Mouse (Mus musculus) embryonic facial prominence, embryonic 14.5 days (tissue): Measurements from ENCODE around the gene Slc25a24. TPM values are rescaled to one million over a fixed set of nuclear protein-coding genes. Genes with fewer than 3 reads are reported as not detected.
A peak's percentile ranks its signal among the peaks of the same experiment; 100 is the strongest.

ENCODE experiments used
- ATAC-seq: fragments of 200-750 bp; cut with Nextera tagmentation; 2 replicates; pipeline ENCODE4 v1.8.0; 2017; ENCODE audit warnings: low read depth, moderate number of reproducible peaks, moderate TSS enrichment
- DNase-seq: peaks from one replicate; pipeline ENCODE4 v3.0.0-alpha.2; 2015; ENCODE audit warnings: low spot score
- H3K27ac ChIP-seq: fragments of 300-500 bp; sonication (generic); replicated peaks from 2 replicates; pipeline ENCODE4 v1.5.1; 2014; ENCODE audit warnings: low read depth, mild to moderate bottlenecking, low read length, moderate library complexity
- H3K27me3 ChIP-seq: fragments of 300-500 bp; sonication (generic); replicated peaks from 2 replicates; pipeline ENCODE4 v1.6.1; 2014; ENCODE audit warnings: low read length; ENCODE audit not compliant: control insufficient read depth, insufficient read depth
- H3K36me3 ChIP-seq: fragments of 300-500 bp; sonication (generic); 2 replicates; pipeline ENCODE4 v1.6.1; 2014; ENCODE audit warnings: low read length, mixed read lengths; ENCODE audit not compliant: control insufficient read depth, insufficient read depth
- H3K4me1 ChIP-seq: fragments of 300-500 bp; sonication (generic); 2 replicates; pipeline ENCODE4 v1.6.1; 2014; ENCODE audit warnings: antibody characterized with exemption, low read length; ENCODE audit not compliant: control insufficient read depth, insufficient read depth
- H3K4me2 ChIP-seq: fragments of 300-500 bp; sonication (generic); 2 replicates; pipeline ENCODE4 v1.6.1; 2014; ENCODE audit warnings: low read depth, mild to moderate bottlenecking, low read length, moderate library complexity, mixed read lengths
- H3K4me3 ChIP-seq: fragments of 300-500 bp; sonication (generic); 2 replicates; pipeline ENCODE4 v1.5.1; 2014; ENCODE audit warnings: low read depth, mild to moderate bottlenecking, low read length
- H3K9ac ChIP-seq: fragments of 300-500 bp; sonication (generic); 2 replicates; pipeline ENCODE4 v1.6.1; 2014; ENCODE audit warnings: low read depth, mild to moderate bottlenecking, low read length, moderate library complexity, mixed read lengths
- H3K9me3 ChIP-seq: fragments of 300-500 bp; sonication (generic); 2 replicates; pipeline ENCODE4 v1.6.1; 2016; ENCODE audit warnings: low read length; ENCODE audit not compliant: control insufficient read depth
- WGBS: fragments of 180-500 bp; shearing (Covaris S2); extraction: QIAGEN DNeasy Blood & Tissue Kit; methylation state at CpG from one replicate; pipeline ENCODE4 v1.1.7; 2014; 5-methylcytosine and 5-hydroxymethylcytosine counted together
- polyA plus RNA-seq: library from polyadenylated mRNA; unstranded; fragments of >200 nt; fragmentation: Nextera tagmentation; extraction: Ambion mirVana; gene quantifications from 2 replicates; pipeline ENCODE4 v1.2.1, GENCODE M21; 2014

Gene Slc25a24
- polyA plus RNA-seq, 1 experiment from 2014 or later: 47.1 TPM

GRCm38 (mm10) chr3:109155926-109156669, 33.1 kb downstream of the Slc25a24 start:
- no peak overlapping the region for H3K9ac ChIP-seq
- no peak overlapping the region for H3K4me3 ChIP-seq
- DNase-seq (no peak), ATAC-seq (no peak)
- no peak overlapping the region for H3K27ac ChIP-seq
- H3K27me3 ChIP-seq: no peaks in the 10 kb centered on the region
- peaks cover 10% of the 10 kb centered on the region; the same call in 1 of the 2 replicates for H3K4me1 ChIP-seq
- no peak overlapping the region for H3K4me2 ChIP-seq
- peaks cover 30% of the 10 kb centered on the region for H3K36me3 ChIP-seq
- WGBS: 75% methylated on average over 4 of the region's 4 CpGs
- no peaks in the 10 kb centered on the region for H3K9me3 ChIP-seq

DNA sequence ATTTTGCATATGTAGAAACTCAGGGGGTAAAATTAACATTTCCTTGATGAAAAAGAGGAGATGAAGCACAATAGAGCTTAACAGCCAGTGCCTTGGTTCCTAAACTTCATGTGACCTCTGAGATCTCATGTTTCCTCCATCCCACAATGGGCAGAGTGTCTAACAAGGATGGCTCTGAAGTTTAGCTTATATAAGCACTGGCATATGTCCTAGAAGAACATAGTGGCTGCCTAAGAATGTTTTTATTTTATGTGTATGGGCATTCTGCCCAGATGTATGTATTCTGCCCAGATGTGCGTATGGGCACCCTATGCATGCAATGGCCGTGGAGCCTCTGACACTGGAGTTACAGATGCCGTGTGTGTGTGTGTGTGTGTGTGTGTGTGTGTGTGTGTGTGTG, 34.5 kb downstream of the Slc25a24 start:
- Histone ChIP-seq H3K4me1 (peaks cover 10% of the 10 kb centered on the region; the same call in 1 of the 2 replicates), H3K27me3 (no peaks in the 10 kb centered on the region), H3K4me2 (no peak overlapping the region), H3K4me3 (no peak overlapping the region), H3K27ac (no peak overlapping the region), H3K9ac (no peak overlapping the region), H3K9me3 (no peaks in the 10 kb centered on the region), H3K36me3 (peaks cover 38% of the 10 kb centered on the region)
- ATAC-seq (peak; percentile 65; the same call in 1 of the 2 replicates), DNase-seq (peak; percentile 81)
- 43% methylated on average over 3 of the region's 3 CpGs for WGBS

DNA sequence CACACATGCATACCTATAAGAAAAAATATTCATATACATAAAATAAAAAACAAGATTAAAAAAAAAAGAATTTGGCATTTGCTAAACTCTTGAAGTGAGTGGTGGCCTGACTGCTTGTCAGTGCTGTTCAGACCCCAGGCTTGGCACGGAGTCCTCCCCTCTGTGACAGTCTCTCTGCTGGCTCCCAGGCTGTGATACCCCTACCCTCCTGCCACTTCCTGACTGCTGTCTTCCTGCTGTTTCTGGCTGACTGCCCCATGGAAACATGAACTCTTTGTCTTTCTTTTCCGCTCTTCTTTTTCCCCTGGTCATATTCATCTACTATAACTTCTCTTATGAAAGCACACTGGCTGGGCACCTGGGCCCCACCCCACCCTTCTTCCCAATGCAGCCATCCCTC, 41.1 kb downstream of the Slc25a24 start:
- H3K27ac ChIP-seq: no peak overlapping the region
- 79% methylated on average over 2 of the region's 2 CpGs for WGBS
- ATAC-seq (no peak), DNase-seq (no peak)
- no peaks in the 10 kb centered on the region for H3K4me1 ChIP-seq
- H3K27me3 ChIP-seq: no peaks in the 10 kb centered on the region
- no peak overlapping the region for H3K4me2 ChIP-seq
- H3K9me3 ChIP-seq: no peaks in the 10 kb centered on the region
- no peak overlapping the region for H3K4me3 ChIP-seq
- H3K36me3 ChIP-seq: peaks cover 70% of the 10 kb centered on the region
- H3K9ac ChIP-seq: no peak overlapping the region

DNA sequence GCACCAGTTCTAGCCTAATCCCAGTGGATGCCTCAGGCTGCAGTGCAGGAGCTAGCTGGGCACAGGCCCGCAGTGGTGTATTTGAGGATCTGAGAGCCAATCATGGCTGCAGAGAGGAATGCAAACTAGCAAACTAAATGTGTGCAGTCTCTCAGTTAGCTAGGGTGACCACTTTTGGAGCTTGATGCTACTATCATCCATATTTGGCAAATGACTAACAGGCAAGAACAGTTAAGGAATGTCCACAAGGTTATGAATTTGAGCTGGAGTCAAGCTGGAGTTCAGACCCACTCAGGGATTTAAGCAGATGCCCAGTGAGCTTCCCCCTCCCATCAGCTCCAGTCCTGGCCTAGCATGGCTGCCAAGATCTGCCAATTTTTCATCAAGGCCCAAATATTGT, 41.7 kb downstream of the Slc25a24 start:
- Histone ChIP-seq H3K4me2 (no peak overlapping the region), H3K27ac (no peak overlapping the region), H3K4me3 (no peak overlapping the region), H3K9me3 (no peaks in the 10 kb centered on the region), H3K9ac (no peak overlapping the region), H3K36me3 (peaks cover 65% of the 10 kb centered on the region), H3K4me1 (no peaks in the 10 kb centered on the region), H3K27me3 (no peaks in the 10 kb centered on the region)
- DNase-seq (no peak), ATAC-seq (no peak)
- 63% methylated on average over 1 of the region's 1 CpGs for WGBS

DNA sequence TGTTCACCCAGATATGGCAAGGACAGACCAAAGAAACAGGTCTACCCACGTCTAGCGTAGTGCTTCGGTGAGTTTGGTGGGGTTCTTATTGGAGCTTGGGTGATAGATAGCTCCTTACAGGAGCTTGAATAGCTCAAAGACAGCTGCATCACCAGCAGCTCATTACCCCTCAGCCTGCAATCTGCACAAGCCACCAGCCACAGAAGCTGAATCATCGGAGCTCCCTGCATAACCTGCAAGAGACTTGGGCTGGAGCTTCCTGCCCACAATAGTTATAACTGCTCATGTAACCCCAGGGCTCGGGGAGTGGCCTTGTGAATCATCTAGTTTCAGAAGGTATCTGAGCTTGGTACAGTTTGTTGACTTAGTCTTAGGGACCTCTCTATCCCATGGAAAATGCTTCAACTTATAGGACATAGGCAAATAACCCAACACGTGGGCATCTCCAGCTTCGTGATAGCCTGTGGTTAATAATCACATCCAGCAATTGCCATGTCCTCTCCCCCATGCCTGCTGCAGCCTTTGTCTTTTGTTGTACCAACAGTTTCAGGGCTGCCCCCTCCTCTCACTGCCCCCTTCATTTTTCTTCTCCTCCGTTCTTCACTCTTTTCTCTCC, 42.4 kb downstream of the Slc25a24 start:
- no peaks in the 10 kb centered on the region for H3K9me3 ChIP-seq
- no peak overlapping the region for H3K27ac ChIP-seq
- ATAC-seq (no peak), DNase-seq (no peak)
- H3K4me3 ChIP-seq: no peak overlapping the region
- H3K4me2 ChIP-seq: no peak overlapping the region
- H3K9ac ChIP-seq: no peak overlapping the region
- H3K4me1 ChIP-seq: no peaks in the 10 kb centered on the region
- 93% methylated on average over 8 of the region's 8 CpGs for WGBS
- H3K27me3 ChIP-seq: no peaks in the 10 kb centered on the region
- H3K36me3 ChIP-seq: peaks cover 58% of the 10 kb centered on the region

- 83% methylated on average over 2 of the region's 2 CpGs for WGBS
- Histone ChIP-seq H3K27ac (no peak overlapping the region), H3K4me2 (no peak overlapping the region), H3K27me3 (no peaks in the 10 kb centered on the region), H3K4me3 (no peak overlapping the region), H3K4me1 (no peaks in the 10 kb centered on the region), H3K9me3 (no peaks in the 10 kb centered on the region), H3K9ac (no peak overlapping the region), H3K36me3 (peaks cover 35% of the 10 kb centered on the region)
- ATAC-seq (no peak), DNase-seq (no peak)
Observed at GRCm38 (mm10) chr3:109169121-109169520, 46.2 kb downstream of the Slc25a24 start.

- Histone ChIP-seq H3K4me2 (no peak overlapping the region), H3K36me3 (peaks cover 14% of the 10 kb centered on the region), H3K9ac (no peak overlapping the region), H3K27me3 (no peaks in the 10 kb centered on the region), H3K27ac (no peak overlapping the region), H3K9me3 (no peaks in the 10 kb centered on the region), H3K4me1 (no peaks in the 10 kb centered on the region), H3K4me3 (no peak overlapping the region)
- WGBS: 26% methylated on average over 15 of the region's 15 CpGs
- DNase-seq: peak; percentile 86
- peak; percentile 84 for ATAC-seq
Observed at GRCm38 (mm10) chr3:109171070-109171778, 48.3 kb downstream of the Slc25a24 start.

DNA sequence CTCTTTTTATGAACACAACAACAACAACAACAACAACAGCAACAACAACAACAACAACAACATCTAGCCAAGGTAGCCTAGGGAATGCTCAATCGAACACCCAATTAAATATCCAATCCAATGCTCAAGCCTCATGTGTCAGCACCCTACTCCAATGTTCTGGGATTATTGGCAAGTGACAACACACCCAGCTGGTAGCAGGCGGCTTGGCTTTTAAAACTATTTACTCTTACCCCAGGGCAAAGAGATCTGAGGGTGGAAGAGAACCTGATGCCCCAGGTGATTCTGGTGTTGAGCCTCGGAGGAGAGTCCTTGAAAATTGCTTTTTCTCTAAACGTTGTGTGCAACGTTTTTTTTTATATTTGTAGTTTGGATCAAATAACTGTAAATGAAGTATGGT, 51.4 kb downstream of the Slc25a24 start:
- no peak overlapping the region for H3K4me2 ChIP-seq
- 59% methylated on average over 5 of the region's 5 CpGs for WGBS
- no peaks in the 10 kb centered on the region for H3K9me3 ChIP-seq
- no peak for DNase-seq
- H3K27ac ChIP-seq: no peak overlapping the region
- no peak overlapping the region for H3K9ac ChIP-seq
- ATAC-seq: no peak
- no peaks in the 10 kb centered on the region for H3K27me3 ChIP-seq
- H3K4me3 ChIP-seq: no peak overlapping the region
- H3K36me3 ChIP-seq: no peaks in the 10 kb centered on the region
- 0 out of 2 replicates have a peak, but pooled peaks cover 2% of the 10 kb centered on the region for H3K4me1 ChIP-seq
